Mouse (Mus musculus) heart, embryonic 15.5 days (tissue): ENCODE measurements around the gene Camk2g. TPM values are rescaled to one million over a fixed set of nuclear protein-coding genes. Genes with fewer than 3 reads are reported as not detected.

Experiments
- ATAC-seq: fragments of 200-750 bp; cut with Nextera tagmentation; replicated peaks from 2 replicates; pipeline ENCODE4 v1.8.0; 2017; ENCODE audit warnings: low read depth, moderate TSS enrichment; ENCODE audit not compliant: insufficient number of reproducible peaks, insufficient read depth, low FRiP score
- H3K27ac ChIP-seq: fragments of 300-500 bp; sonication (generic); 2 replicates; pipeline ENCODE4 v1.5.1; 2015; ENCODE audit warnings: mild to moderate bottlenecking, inconsistent platforms
- H3K27me3 ChIP-seq: fragments of 300-500 bp; sonication (generic); 2 replicates; pipeline ENCODE4 v1.6.1; 2015; ENCODE audit warnings: inconsistent platforms
- H3K36me3 ChIP-seq: fragments of 300-500 bp; sonication (generic); 2 replicates; pipeline ENCODE4 v1.6.1; 2015; ENCODE audit warnings: mild to moderate bottlenecking, inconsistent platforms
- H3K4me1 ChIP-seq: fragments of 300-500 bp; sonication (generic); replicated peaks from 2 replicates; pipeline ENCODE4 v1.6.1; 2015; ENCODE audit warnings: inconsistent platforms
- H3K4me2 ChIP-seq: fragments of 300-500 bp; sonication (generic); 2 replicates; pipeline ENCODE4 v1.6.1; 2015; ENCODE audit warnings: inconsistent platforms, mild to moderate bottlenecking, moderate library complexity
- H3K4me3 ChIP-seq: fragments of 300-500 bp; sonication (generic); 2 replicates; pipeline ENCODE4 v1.5.1; 2015; ENCODE audit warnings: mild to moderate bottlenecking, inconsistent platforms
- H3K9ac ChIP-seq: fragments of 300-500 bp; sonication (generic); 2 replicates; pipeline ENCODE4 v1.6.1; 2015; ENCODE audit warnings: mild to moderate bottlenecking, inconsistent platforms
- H3K9me3 ChIP-seq: fragments of 300-500 bp; sonication (generic); replicated peaks from 2 replicates; pipeline ENCODE4 v1.6.1; 2016; ENCODE audit warnings: inconsistent platforms
- WGBS: fragments of 180-500 bp; shearing (Covaris S2); methylation state at CpG from one replicate; pipeline ENCODE4 v1.1.7; 2015; ENCODE audit warnings: mixed read lengths; 5-methylcytosine and 5-hydroxymethylcytosine counted together
- polyA plus RNA-seq: library from polyadenylated mRNA; unstranded; fragments of >200 nt; fragmentation: Nextera tagmentation; extraction: Ambion mirVana; gene quantifications from 2 replicates; pipeline ENCODE4 v1.2.1, GENCODE M21; 2015

Gene Camk2g
- polyA plus RNA-seq, 1 experiment from 2014 or later, result 75.7 TPM

GRCm38 (mm10) chr14:20758768-20759435, 35.0 kb downstream of the Camk2g start:
- H3K4me1 ChIP-seq, result peaks cover 10% of the 10 kb centered on the region
- peak overlapping the region; percentile 55 for H3K27ac ChIP-seq
- no peak overlapping the region for H3K4me3 ChIP-seq
- peaks cover 87% of the 10 kb centered on the region for H3K36me3 ChIP-seq
- no peak for ATAC-seq
- WGBS, result 57% methylated on average over 8 of the region's 8 CpGs
- no peaks in the 10 kb centered on the region for H3K9me3 ChIP-seq
- H3K9ac ChIP-seq, result no peak overlapping the region
- no peaks in the 10 kb centered on the region for H3K27me3 ChIP-seq
- H3K4me2 ChIP-seq, result no peak overlapping the region

GRCm38 (mm10) chr14:20757370-20757907, 36.4 kb downstream of the Camk2g start:
- Histone ChIP-seq H3K27ac (no peak overlapping the region), H3K9me3 (no peaks in the 10 kb centered on the region), H3K36me3 (peaks cover 86% of the 10 kb centered on the region), H3K4me2 (no peak overlapping the region), H3K27me3 (no peaks in the 10 kb centered on the region), H3K9ac (no peak overlapping the region), H3K4me3 (no peak overlapping the region), H3K4me1 (peaks cover 10% of the 10 kb centered on the region)
- 0 out of 2 replicates have a peak, but pooled peaks have one; percentile 19 for ATAC-seq
- WGBS, result 88% methylated on average over 22 of the region's 22 CpGs

DNA sequence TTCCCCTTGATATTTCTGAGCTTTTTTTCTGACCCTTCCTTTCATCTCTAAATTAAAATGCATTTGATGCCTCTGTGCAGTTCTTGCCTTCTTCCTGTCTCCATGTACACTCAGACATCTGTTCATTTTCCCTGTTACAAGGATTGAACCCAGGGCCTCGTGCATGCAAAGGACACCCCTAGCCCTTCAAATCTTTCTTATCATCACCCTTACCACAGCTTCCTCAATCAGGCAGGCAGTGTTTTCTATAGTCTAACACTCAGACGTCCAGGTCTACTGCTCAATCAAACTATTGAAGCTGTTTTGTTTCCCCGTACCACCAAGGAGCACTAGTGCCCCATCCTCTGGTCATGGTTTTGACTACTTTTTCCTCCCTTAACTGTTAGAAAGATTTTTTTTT, 40.1 kb downstream of the Camk2g start:
- H3K9ac ChIP-seq, result no peak overlapping the region
- ATAC-seq, result no peak
- H3K4me1 ChIP-seq, result peaks cover 17% of the 10 kb centered on the region
- WGBS, result 76% methylated on average over 3 of the region's 3 CpGs
- H3K36me3 ChIP-seq, result peaks cover 52% of the 10 kb centered on the region
- H3K4me2 ChIP-seq, result no peak overlapping the region
- H3K4me3 ChIP-seq, result no peak overlapping the region
- H3K9me3 ChIP-seq, result no peaks in the 10 kb centered on the region
- no peaks in the 10 kb centered on the region for H3K27me3 ChIP-seq
- no peak overlapping the region for H3K27ac ChIP-seq

GRCm38 (mm10) chr14:20750503-20750902, 43.4 kb downstream of the Camk2g start:
- Histone ChIP-seq H3K4me2 (no peak overlapping the region), H3K9me3 (no peaks in the 10 kb centered on the region), H3K27ac (peak overlapping the region; percentile 78), H3K27me3 (no peaks in the 10 kb centered on the region), H3K4me1 (peaks cover 25% of the 10 kb centered on the region), H3K4me3 (no peak overlapping the region), H3K9ac (no peak overlapping the region), H3K36me3 (peaks cover 37% of the 10 kb centered on the region)
- WGBS, result 79% methylated on average over 5 of the region's 5 CpGs
- no peak for ATAC-seq

DNA sequence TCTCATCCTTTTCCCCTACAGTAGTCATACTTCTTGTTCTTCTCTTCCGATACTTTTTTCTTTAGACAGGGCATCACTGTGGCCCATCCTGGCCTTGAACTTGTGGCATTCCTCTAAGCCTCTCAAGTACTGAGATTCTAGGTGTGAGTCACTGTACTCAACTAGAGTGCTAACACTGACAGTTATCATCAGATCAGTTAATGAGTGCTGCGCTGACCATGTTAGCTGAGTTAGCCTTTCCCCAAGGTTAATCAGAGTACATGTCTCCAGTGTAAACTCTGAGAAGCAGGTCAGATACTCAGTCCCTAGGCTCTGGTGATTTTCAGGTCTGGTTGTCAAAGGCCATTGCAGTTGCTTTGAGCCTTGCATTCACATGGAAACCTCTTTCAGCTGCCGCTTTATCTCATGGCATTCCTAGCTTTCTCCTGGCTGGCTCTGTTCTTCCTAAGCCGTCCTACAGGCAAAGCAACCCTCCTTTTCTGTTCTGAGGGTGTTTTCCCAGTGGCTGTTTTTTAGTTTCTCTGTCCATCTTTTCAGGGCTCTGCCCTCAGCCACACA, 44.3 kb downstream of the Camk2g start:
- Histone ChIP-seq H3K4me2 (no peak overlapping the region), H3K9me3 (no peaks in the 10 kb centered on the region), H3K27ac (peak overlapping the region; percentile 78), H3K36me3 (peaks cover 37% of the 10 kb centered on the region; the same call in 1 of the 2 replicates), H3K4me1 (peaks cover 25% of the 10 kb centered on the region), H3K27me3 (no peaks in the 10 kb centered on the region), H3K4me3 (no peak overlapping the region), H3K9ac (no peak overlapping the region)
- no peak for ATAC-seq
- WGBS, result 36% methylated on average over 4 of the region's 4 CpGs

GRCm38 (mm10) chr14:20748388-20748787, 45.5 kb downstream of the Camk2g start:
- Histone ChIP-seq H3K27me3 (no peaks in the 10 kb centered on the region), H3K9me3 (no peaks in the 10 kb centered on the region), H3K36me3 (peaks cover 40% of the 10 kb centered on the region), H3K4me2 (no peak overlapping the region), H3K9ac (no peak overlapping the region), H3K4me3 (no peak overlapping the region), H3K27ac (peak overlapping the region; percentile 78), H3K4me1 (peaks cover 25% of the 10 kb centered on the region)
- no peak for ATAC-seq
- WGBS, result 46% methylated on average over 4 of the region's 4 CpGs

- peaks cover 34% of the 10 kb centered on the region for H3K36me3 ChIP-seq
- H3K27ac ChIP-seq, result no peak overlapping the region
- H3K4me1 ChIP-seq, result peaks cover 25% of the 10 kb centered on the region
- H3K27me3 ChIP-seq, result no peaks in the 10 kb centered on the region
- no peaks in the 10 kb centered on the region for H3K9me3 ChIP-seq
- no peak overlapping the region for H3K4me3 ChIP-seq
- H3K9ac ChIP-seq, result no peak overlapping the region
- no peak overlapping the region for H3K4me2 ChIP-seq
- no peak for ATAC-seq
- WGBS, result 75% methylated on average over 3 of the region's 3 CpGs
Measured at GRCm38 (mm10) chr14:20746935-20747334, 47.0 kb downstream of the Camk2g start.

GRCm38 (mm10) chr14:20743614-20744013, 50.3 kb downstream of the Camk2g start:
- Histone ChIP-seq H3K27me3 (no peaks in the 10 kb centered on the region), H3K27ac (no peak overlapping the region), H3K4me1 (peaks cover 12% of the 10 kb centered on the region), H3K9me3 (no peaks in the 10 kb centered on the region), H3K36me3 (peaks cover 54% of the 10 kb centered on the region), H3K4me3 (no peak overlapping the region), H3K9ac (no peak overlapping the region), H3K4me2 (no peak overlapping the region)
- WGBS, result 57% methylated on average over 3 of the region's 3 CpGs
- no peak for ATAC-seq

DNA sequence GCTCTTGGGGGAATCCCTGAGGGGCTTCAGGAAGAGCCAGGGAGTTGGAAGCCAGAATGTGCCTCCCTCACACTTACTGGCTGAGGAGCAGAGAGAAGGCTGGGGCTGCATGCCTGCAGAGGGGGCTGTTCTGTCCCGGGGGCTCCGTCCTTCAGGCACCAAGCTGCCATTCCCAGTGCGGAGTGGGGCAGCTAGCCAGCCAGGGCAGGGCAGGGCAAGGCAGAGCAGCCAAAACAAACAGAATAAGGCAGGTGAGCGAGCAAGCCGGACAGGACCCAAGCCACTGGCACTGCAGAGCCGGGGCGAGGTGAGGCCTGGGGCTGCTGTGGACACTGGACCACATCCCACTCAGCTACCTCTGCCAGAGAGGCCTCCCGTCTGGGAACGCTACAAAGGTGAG, 52.6 kb downstream of the Camk2g start:
- Histone ChIP-seq H3K36me3 (peaks cover 64% of the 10 kb centered on the region), H3K4me3 (no peak overlapping the region), H3K27me3 (no peaks in the 10 kb centered on the region), H3K4me1 (peaks cover 13% of the 10 kb centered on the region), H3K9me3 (no peaks in the 10 kb centered on the region), H3K4me2 (no peak overlapping the region), H3K9ac (no peak overlapping the region), H3K27ac (no peak overlapping the region)
- no peak for ATAC-seq
- WGBS, result 78% methylated on average over 9 of the region's 9 CpGs

DNA sequence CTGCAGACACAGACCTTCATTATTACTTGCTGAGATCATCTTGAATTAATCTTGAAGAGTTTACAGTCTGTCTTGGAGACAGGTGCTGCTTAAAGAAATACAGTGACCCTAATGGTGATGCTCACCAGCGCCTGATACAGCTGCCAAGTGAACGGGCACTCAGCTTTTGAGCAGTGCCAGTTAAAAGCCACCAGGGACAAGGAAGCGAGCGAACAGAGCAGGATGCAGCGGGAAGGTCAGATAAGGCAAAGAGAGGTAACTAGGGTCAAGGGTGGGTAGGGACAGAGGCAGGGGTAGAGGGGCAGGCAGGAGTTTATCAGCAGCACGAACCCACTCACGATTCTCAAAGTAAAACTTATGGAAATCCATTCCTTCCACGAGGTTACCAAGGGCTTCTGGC, 55.4 kb downstream of the Camk2g start:
- H3K4me1 ChIP-seq, result peaks cover 30% of the 10 kb centered on the region
- 68% methylated on average over 8 of the region's 8 CpGs for WGBS
- H3K9ac ChIP-seq, result no peak overlapping the region
- H3K36me3 ChIP-seq, result peaks cover 44% of the 10 kb centered on the region
- no peaks in the 10 kb centered on the region for H3K9me3 ChIP-seq
- no peak overlapping the region for H3K4me2 ChIP-seq
- H3K4me3 ChIP-seq, result no peak overlapping the region
- no peak overlapping the region for H3K27ac ChIP-seq
- H3K27me3 ChIP-seq, result no peaks in the 10 kb centered on the region
- ATAC-seq, result no peak

DNA sequence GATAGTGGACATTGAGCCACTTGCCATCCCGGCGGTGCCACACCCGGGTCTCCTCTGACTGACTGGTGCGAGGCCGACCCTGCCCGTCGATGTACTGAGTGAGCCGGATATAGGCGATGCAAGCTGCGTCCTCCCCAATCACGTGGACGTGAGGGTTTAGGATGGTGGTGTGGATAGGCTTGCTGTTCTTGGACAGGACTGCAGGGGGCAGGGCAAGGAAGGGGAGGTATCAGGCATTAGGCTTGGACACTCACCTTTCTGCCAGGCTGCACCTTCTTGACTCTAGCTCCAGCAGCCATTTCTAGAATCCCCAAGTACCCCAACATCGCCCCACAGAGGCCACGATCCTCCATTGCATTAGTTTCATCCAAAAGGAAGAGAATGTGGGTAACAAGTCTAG, 56.6 kb downstream of the Camk2g start:
- Histone ChIP-seq H3K27ac (peak overlapping the region; percentile 62), H3K9ac (no peak overlapping the region), H3K36me3 (peaks cover 43% of the 10 kb centered on the region), H3K4me2 (no peak overlapping the region), H3K27me3 (no peaks in the 10 kb centered on the region), H3K9me3 (no peaks in the 10 kb centered on the region), H3K4me1 (peaks cover 35% of the 10 kb centered on the region), H3K4me3 (no peak overlapping the region)
- no peak for ATAC-seq
- WGBS, result 27% methylated on average over 14 of the region's 14 CpGs
